Mouse (Mus musculus) lung, postnatal 25 days (tissue): ENCODE measurements at regions not wholly inside any gene's neighbourhood (a gene's known extent, or its start where the extent isn't known, plus 50 kb on each side); places are given as distances from the start of the nearest gene placed in this dataset.
"Not testable (repeated sequence)": the region's sequence is repeated elsewhere in the genome, so short reads cannot be mapped to it uniquely, and the experiment has no call there.

Experiments used
- DNase-seq: peaks from one replicate; pipeline ENCODE4 v3.0.0; 2022; ENCODE audit warnings: low spot score

- not testable (repeated sequence) for DNase-seq
Observed at GRCm38 (mm10) chr8:55558751-55559150, 348.0 kb downstream of the Adam29 start.

- no peak for DNase-seq
Observed at GRCm38 (mm10) chr8:55538868-55539267, 367.9 kb downstream of the Adam29 start.

- DNase-seq: not testable (repeated sequence)
Observed at GRCm38 (mm10) chr8:55529397-55529796, 377.4 kb downstream of the Adam29 start.

DNA sequence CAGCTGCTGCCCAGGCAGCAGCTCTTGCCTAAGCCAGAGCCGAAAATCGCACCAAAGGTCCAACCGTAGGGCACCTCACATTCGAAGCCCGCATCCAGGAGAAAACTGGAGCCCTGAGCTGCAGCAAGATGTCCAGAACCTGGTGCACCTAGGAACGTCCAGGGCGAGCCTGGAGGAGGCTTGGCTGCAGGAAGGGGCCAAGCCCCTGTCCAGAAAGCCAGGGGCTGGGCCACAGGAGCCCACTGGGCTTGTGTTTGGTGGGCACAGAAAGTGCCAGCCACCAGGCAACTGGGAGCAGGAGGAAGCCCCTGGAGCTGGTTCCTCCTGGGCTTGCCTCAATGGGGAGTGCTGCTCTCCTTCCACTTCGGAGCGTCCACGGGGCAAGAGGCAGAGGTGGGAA is 387.6 kb downstream of the Adam29 start:
- DNase-seq: not testable (repeated sequence)

- DNase-seq: peak; percentile 0
Observed at GRCm38 (mm10) chr8:55477336-55477735, 429.4 kb downstream of the Adam29 start.

DNA sequence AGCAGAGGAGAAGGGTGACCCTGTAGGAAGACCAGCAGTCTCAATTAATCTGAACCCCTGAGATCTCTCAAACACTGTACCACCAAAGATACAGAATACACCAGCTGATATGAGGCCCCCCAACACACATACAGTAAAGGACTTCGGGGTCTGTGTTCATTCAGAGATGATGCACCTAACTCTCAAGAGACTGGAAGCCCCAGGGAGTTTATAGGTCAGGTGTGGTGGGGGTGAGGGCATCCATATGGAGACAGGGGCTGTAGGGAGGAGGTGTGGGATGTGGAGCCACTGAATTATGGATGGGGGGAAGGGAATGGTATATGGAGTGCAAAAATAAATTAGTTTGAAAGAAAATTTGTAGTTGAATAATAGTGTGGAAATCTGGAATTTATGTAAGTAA is 429.8 kb downstream of the Adam29 start:
- DNase-seq: peak; percentile 1

DNA sequence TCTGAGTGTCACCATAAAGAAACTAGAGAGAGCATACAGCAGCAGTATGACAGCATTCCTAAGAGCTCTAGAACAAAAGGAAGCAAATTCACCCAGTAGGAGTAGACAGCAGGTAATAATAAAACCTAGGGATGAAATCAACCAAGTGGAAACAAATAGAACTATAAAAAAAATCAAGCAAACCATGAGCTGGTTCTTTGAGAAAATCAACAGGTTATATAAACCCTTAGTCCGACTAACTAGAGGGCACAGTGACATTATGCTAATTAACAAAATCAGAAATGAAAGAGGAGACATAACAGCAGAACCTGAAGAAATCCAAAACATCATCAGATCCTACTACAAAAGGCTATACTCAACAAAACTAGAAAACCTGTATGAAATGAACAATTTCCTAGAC is 434.4 kb downstream of the Adam29 start:
- DNase-seq: no peak

DNA sequence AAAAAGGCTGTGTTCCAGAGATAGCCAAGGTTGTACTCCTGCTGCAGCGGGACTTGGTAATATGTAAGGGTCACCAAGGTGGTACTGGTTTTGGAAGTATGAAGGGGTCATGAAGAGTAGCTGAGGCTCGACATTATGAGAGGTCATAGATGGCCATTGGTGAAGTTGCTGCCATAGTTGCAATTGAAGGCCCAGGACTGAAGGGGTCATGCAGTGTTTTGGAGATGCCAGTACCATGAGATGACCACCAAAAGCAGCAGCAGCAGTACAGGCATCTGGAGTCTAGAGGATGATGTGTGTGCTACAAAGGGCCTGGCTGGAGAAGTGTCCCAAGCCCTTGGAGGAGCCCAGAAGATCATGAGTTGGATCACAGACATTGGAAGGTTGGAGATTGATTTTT is 440.0 kb downstream of the Adam29 start:
- DNase-seq: peak; percentile 1

DNA sequence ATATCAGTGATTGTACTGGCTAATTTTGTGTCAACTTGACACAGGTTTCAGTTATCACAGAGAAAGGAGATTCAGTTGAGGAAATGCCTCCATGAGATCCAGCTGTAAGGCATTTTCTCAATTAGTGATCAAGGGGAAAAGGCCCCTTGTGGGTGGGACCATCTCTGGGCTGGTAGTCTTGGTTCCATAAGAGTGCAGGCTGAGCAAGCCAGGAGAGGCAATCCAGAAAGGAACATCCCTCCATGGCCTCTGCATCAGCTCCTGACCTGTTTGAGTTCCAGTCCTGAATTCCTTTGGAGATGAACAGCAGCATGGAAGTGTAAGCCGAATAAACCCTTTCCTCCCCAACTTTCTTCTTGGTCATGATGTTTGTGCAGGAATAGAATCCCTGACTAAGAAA is 440.8 kb downstream of the Adam29 start:
- DNase-seq: not testable (repeated sequence)

DNA sequence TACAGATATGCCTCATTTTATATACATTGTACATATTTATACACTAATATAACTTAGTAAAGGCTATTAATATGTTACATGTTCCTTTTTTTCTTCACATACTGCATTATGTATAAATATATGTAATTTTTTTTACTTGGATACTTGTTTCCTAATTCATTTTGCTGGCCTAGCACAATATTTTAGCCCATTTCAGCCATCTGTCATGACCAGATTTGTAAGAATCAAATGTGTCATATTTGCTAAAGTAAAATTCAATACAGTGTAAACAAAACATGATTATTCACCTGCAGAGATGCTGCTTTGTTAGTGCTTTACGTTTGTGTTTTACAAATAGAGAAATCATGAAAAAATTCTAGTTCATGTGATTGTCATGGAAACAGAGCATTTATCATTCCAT is 441.3 kb downstream of the Adam29 start:
- peak; percentile 0 for DNase-seq

- DNase-seq: no peak
Observed at GRCm38 (mm10) chr8:55464855-55465169, 441.9 kb downstream of the Adam29 start.

GRCm38 (mm10) chr8:55464036-55464854 is 442.5 kb downstream of the Adam29 start:
- DNase-seq: no peak

DNA sequence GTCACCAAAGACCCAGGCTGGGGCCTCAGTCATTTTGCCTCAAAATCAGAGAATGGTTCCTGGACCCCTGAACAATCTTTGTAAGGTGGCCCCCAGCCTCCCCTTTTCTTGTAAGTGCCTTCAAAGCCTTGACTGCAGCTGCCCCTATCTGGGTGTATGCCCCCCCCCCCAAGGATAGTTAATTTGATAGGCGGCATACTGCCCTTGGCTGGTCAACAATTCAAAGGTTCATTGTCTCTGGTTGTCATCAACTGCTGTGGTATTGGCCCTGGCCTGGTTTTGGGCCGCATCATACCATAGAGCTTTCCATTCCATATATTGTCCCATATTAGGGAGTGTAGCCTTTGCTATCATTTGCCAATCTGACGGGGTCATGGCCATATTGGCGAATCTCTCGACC is 446.0 kb downstream of the Adam29 start:
- not testable (repeated sequence) for DNase-seq

DNA sequence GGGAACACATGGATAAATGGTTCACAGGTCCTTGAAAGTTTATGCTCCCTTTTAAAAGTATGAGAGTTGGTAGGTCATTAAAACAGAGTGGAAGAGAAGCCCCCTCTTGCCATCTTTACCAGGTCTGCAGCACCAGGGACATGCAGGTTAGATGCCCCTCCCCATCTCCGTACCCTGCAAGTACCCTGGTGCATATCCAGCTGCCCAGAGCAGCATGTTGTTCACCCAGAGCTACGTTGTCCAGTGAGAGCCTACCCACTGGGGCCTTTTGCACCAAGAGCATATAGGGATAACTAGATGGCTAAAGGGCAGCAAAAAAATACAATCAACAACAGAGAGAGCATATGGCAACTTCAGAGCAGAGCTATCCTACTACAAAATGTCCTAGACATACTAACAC is 449.3 kb downstream of the Adam29 start:
- no peak for DNase-seq
